Mouse (Mus musculus) kidney, embryonic 16.5 days (tissue): ENCODE data around the gene Llph. TPM values are rescaled to one million over a fixed set of nuclear protein-coding genes. Genes with fewer than 3 reads are reported as not detected.
"Not testable (repeated sequence)": the region's sequence is repeated elsewhere in the genome, so short reads cannot be mapped to it uniquely, and the experiment has no call there.

Source experiments
- ATAC-seq: fragments of 200-750 bp; cut with Nextera tagmentation; 2 replicates; pipeline ENCODE4 v1.8.0; 2017; ENCODE audit warnings: moderate TSS enrichment; ENCODE audit not compliant: low FRiP score, low TSS enrichment
- H3K27ac ChIP-seq: fragments of 300-500 bp; sonication (generic); 2 replicates; pipeline ENCODE4 v1.5.1; 2014; ENCODE audit warnings: low read length
- H3K27me3 ChIP-seq: fragments of 300-500 bp; sonication (generic); 2 replicates; pipeline ENCODE4 v1.6.1; 2014; ENCODE audit warnings: low read length, control low read depth, mixed read lengths; ENCODE audit not compliant: insufficient read depth
- H3K36me3 ChIP-seq: fragments of 300-500 bp; sonication (generic); 2 replicates; pipeline ENCODE4 v1.6.1; 2014; ENCODE audit warnings: low read length, control low read depth, mixed read lengths; ENCODE audit not compliant: insufficient read depth
- H3K4me1 ChIP-seq: fragments of 300-500 bp; sonication (generic); 2 replicates; pipeline ENCODE4 v1.6.1; 2014; ENCODE audit warnings: low read length, control low read depth, mixed read lengths; ENCODE audit not compliant: insufficient read depth
- H3K4me2 ChIP-seq: fragments of 300-500 bp; sonication (generic); replicated peaks from 2 replicates; pipeline ENCODE4 v1.6.1; 2014; ENCODE audit warnings: low read depth, low read length
- H3K4me3 ChIP-seq: fragments of 300-500 bp; sonication (generic); 2 replicates; pipeline ENCODE4 v1.5.1; 2014; ENCODE audit warnings: mild to moderate bottlenecking, low read length
- H3K9ac ChIP-seq: fragments of 300-500 bp; sonication (generic); replicated peaks from 2 replicates; pipeline ENCODE4 v1.6.1; 2014; ENCODE audit warnings: low read length
- H3K9me3 ChIP-seq: fragments of 300-500 bp; sonication (generic); 2 replicates; pipeline ENCODE4 v1.6.1; 2016; ENCODE audit warnings: low read length, control low read depth
- WGBS: fragments of 180-500 bp; shearing (Covaris S2); extraction: QIAGEN DNeasy Blood & Tissue Kit; methylation state at CpG from one replicate; pipeline ENCODE4 v1.1.7; 2014; 5-methylcytosine and 5-hydroxymethylcytosine counted together
- polyA plus RNA-seq: library from polyadenylated mRNA; unstranded; fragments of >200 nt; fragmentation: Nextera tagmentation; extraction: Ambion mirVana; gene quantifications from 2 replicates; pipeline ENCODE4 v1.2.1, GENCODE M21; 2015

The Llph gene
- polyA plus RNA-seq, 1 experiment from 2014 or later, result 45.1 TPM

- Histone ChIP-seq H3K9me3 (peaks cover 6% of the 10 kb centered on the region; the same call in 1 of the 2 replicates), H3K27ac (peak overlapping the region; percentile 28; the same call in 1 of the 2 replicates), H3K36me3 (peaks cover 12% of the 10 kb centered on the region; the same call in 1 of the 2 replicates), H3K4me1 (peaks cover 10% of the 10 kb centered on the region), H3K9ac (peak overlapping the region; percentile 83; the same call in 1 of the 2 replicates), H3K27me3 (no peaks in the 10 kb centered on the region), H3K4me3 (peak overlapping the region; percentile 91), H3K4me2 (peak overlapping the region; percentile 69)
- WGBS, result 81% methylated on average over 3 of the region's 3 CpGs
- no peak for ATAC-seq
Measured at GRCm38 (mm10) chr10:120210096-120210495, 16.8 kb upstream of the Llph start.

GRCm38 (mm10) chr10:120217099-120217498 is 9.8 kb upstream of the Llph start:
- not testable (repeated sequence) for H3K27ac ChIP-seq, H3K9me3 ChIP-seq, H3K4me1 ChIP-seq, H3K4me3 ChIP-seq, ATAC-seq, H3K9ac ChIP-seq, H3K27me3 ChIP-seq, H3K4me2 ChIP-seq
- 89% methylated on average over 1 of the region's 1 CpGs for WGBS
- peaks cover 17% of the 10 kb centered on the region; the same call in 1 of the 2 replicates for H3K36me3 ChIP-seq

- H3K4me1 ChIP-seq, result no peaks in the 10 kb centered on the region
- no peak overlapping the region for H3K9ac ChIP-seq
- no peak overlapping the region for H3K27ac ChIP-seq
- WGBS, result 86% methylated on average over 10 of the region's 10 CpGs
- no peak for ATAC-seq
- no peak overlapping the region for H3K4me2 ChIP-seq
- H3K9me3 ChIP-seq, result no peaks in the 10 kb centered on the region
- H3K4me3 ChIP-seq, result no peak overlapping the region
- peaks cover 17% of the 10 kb centered on the region; the same call in 1 of the 2 replicates for H3K36me3 ChIP-seq
- H3K27me3 ChIP-seq, result no peaks in the 10 kb centered on the region
Measured at GRCm38 (mm10) chr10:120218996-120219395, 7.9 kb upstream of the Llph start.

GRCm38 (mm10) chr10:120219578-120220359 is 7.1 kb upstream of the Llph start:
- Histone ChIP-seq H3K4me1 (no peaks in the 10 kb centered on the region), H3K27me3 (no peaks in the 10 kb centered on the region), H3K4me3 (no peak overlapping the region), H3K9me3 (no peaks in the 10 kb centered on the region), H3K36me3 (peaks cover 23% of the 10 kb centered on the region; the same call in 1 of the 2 replicates), H3K27ac (no peak overlapping the region), H3K4me2 (no peak overlapping the region), H3K9ac (no peak overlapping the region)
- WGBS, result 77% methylated on average over 14 of the region's 14 CpGs
- peak; percentile 49; the same call in 1 of the 2 replicates for ATAC-seq

- peaks cover 25% of the 10 kb centered on the region; the same call in 1 of the 2 replicates for H3K36me3 ChIP-seq
- no peak overlapping the region for H3K27ac ChIP-seq
- no peaks in the 10 kb centered on the region for H3K9me3 ChIP-seq
- no peak for ATAC-seq
- no peak overlapping the region for H3K9ac ChIP-seq
- H3K4me2 ChIP-seq, result no peak overlapping the region
- no peak overlapping the region for H3K4me3 ChIP-seq
- H3K27me3 ChIP-seq, result no peaks in the 10 kb centered on the region
- no peaks in the 10 kb centered on the region for H3K4me1 ChIP-seq
- 70% methylated on average over 7 of the region's 7 CpGs for WGBS
Measured at GRCm38 (mm10) chr10:120220776-120221175, 6.1 kb upstream of the Llph start.

GRCm38 (mm10) chr10:120231718-120232117 is 4.8 kb downstream of the Llph start:
- no peak overlapping the region for H3K27ac ChIP-seq
- H3K9me3 ChIP-seq, result no peaks in the 10 kb centered on the region
- H3K4me1 ChIP-seq, result peaks cover 12% of the 10 kb centered on the region; the same call in 1 of the 2 replicates
- H3K36me3 ChIP-seq, result peaks cover 27% of the 10 kb centered on the region
- H3K4me3 ChIP-seq, result no peak overlapping the region
- no peak overlapping the region for H3K4me2 ChIP-seq
- WGBS, result 35% methylated on average over 5 of the region's 5 CpGs
- ATAC-seq, result no peak
- no peak overlapping the region for H3K9ac ChIP-seq
- H3K27me3 ChIP-seq, result no peaks in the 10 kb centered on the region

- 21% methylated on average over 18 of the region's 18 CpGs for WGBS
- Histone ChIP-seq H3K9me3 (no peaks in the 10 kb centered on the region), H3K36me3 (peaks cover 20% of the 10 kb centered on the region), H3K4me3 (0 out of 2 replicates have a peak overlapping the region, but pooled peaks have one; percentile 12), H3K9ac (0 out of 2 replicates have a peak overlapping the region, but pooled peaks have one; percentile 9), H3K27me3 (no peaks in the 10 kb centered on the region), H3K4me2 (peak overlapping the region; percentile 38), H3K27ac (no peak overlapping the region), H3K4me1 (0 out of 2 replicates have a peak, but pooled peaks cover under 1% of the 10 kb centered on the region)
- ATAC-seq, result peak; percentile 51; the same call in 1 of the 2 replicates
Measured at GRCm38 (mm10) chr10:120233655-120234367, 6.9 kb downstream of the Llph start.

GRCm38 (mm10) chr10:120236855-120237254 is 10.0 kb downstream of the Llph start:
- no peak for ATAC-seq
- WGBS, result 62% methylated on average over 9 of the region's 9 CpGs
- no peak overlapping the region for H3K4me2 ChIP-seq
- H3K9me3 ChIP-seq, result no peaks in the 10 kb centered on the region
- H3K9ac ChIP-seq, result no peak overlapping the region
- no peaks in the 10 kb centered on the region for H3K27me3 ChIP-seq
- H3K27ac ChIP-seq, result no peak overlapping the region
- no peaks in the 10 kb centered on the region for H3K4me1 ChIP-seq
- no peak overlapping the region for H3K4me3 ChIP-seq
- H3K36me3 ChIP-seq, result no peaks in the 10 kb centered on the region

GRCm38 (mm10) chr10:120238241-120238640 is 11.4 kb downstream of the Llph start:
- H3K9ac ChIP-seq, result no peak overlapping the region
- no peak overlapping the region for H3K27ac ChIP-seq
- H3K4me2 ChIP-seq, result no peak overlapping the region
- no peaks in the 10 kb centered on the region for H3K4me1 ChIP-seq
- no peaks in the 10 kb centered on the region for H3K9me3 ChIP-seq
- WGBS, result 91% methylated on average over 8 of the region's 8 CpGs
- H3K4me3 ChIP-seq, result no peak overlapping the region
- ATAC-seq, result no peak
- no peaks in the 10 kb centered on the region for H3K36me3 ChIP-seq
- H3K27me3 ChIP-seq, result no peaks in the 10 kb centered on the region
